Mouse (Mus musculus): ENCODE measurements around the gene Eif2s2.
"Not testable (repeated sequence)": the region's sequence is repeated elsewhere in the genome, so short reads cannot be mapped to it uniquely, and the experiment has no call there.

Gene Eif2s2

GRCm38 (mm10) chr2:154892201-154893044 is at the start of gene Eif2s2:
Gene Eif2s2, minus strand, starts transcription at chr2:154892935.
- peak; percentile 97 for DNase-seq

- no peak for DNase-seq
Measured at GRCm38 (mm10) chr2:154941952-154942351, 49.2 kb upstream of the Eif2s2 start.

GRCm38 (mm10) chr2:154937547-154938390 is 45.0 kb upstream of the Eif2s2 start:
- no peak for DNase-seq

GRCm38 (mm10) chr2:154936536-154937155 is 43.9 kb upstream of the Eif2s2 start:
- DNase-seq: no peak

GRCm38 (mm10) chr2:154936106-154936505 is 43.4 kb upstream of the Eif2s2 start:
- DNase-seq: no peak

- DNase-seq: no peak
Measured at GRCm38 (mm10) chr2:154933884-154934283, 41.1 kb upstream of the Eif2s2 start.

GRCm38 (mm10) chr2:154928298-154928697 is 35.6 kb upstream of the Eif2s2 start:
- no peak for DNase-seq

GRCm38 (mm10) chr2:154926843-154927242 is 34.1 kb upstream of the Eif2s2 start:
- no peak for DNase-seq

GRCm38 (mm10) chr2:154925411-154926031 is 32.8 kb upstream of the Eif2s2 start:
- no peak for DNase-seq

GRCm38 (mm10) chr2:154922134-154922533 is 29.4 kb upstream of the Eif2s2 start:
- not testable (repeated sequence) for DNase-seq

- no peak for DNase-seq
Measured at GRCm38 (mm10) chr2:154920896-154921295, 28.2 kb upstream of the Eif2s2 start.

GRCm38 (mm10) chr2:154917866-154918641 is 25.3 kb upstream of the Eif2s2 start:
- no peak for DNase-seq

GRCm38 (mm10) chr2:154916547-154916946 is 23.8 kb upstream of the Eif2s2 start:
- DNase-seq: peak; percentile 18

- DNase-seq: no peak
Measured at GRCm38 (mm10) chr2:154915922-154916541, 23.3 kb upstream of the Eif2s2 start.

- no peak for DNase-seq
Measured at GRCm38 (mm10) chr2:154909789-154910188, 17.1 kb upstream of the Eif2s2 start.

GRCm38 (mm10) chr2:154908223-154908622 is 15.5 kb upstream of the Eif2s2 start:
- DNase-seq: not testable (repeated sequence)

GRCm38 (mm10) chr2:154905796-154906195 is 13.1 kb upstream of the Eif2s2 start:
- DNase-seq: no peak

- DNase-seq: no peak
Measured at GRCm38 (mm10) chr2:154902111-154902510, 9.4 kb upstream of the Eif2s2 start.

- not testable (repeated sequence) for DNase-seq
Measured at GRCm38 (mm10) chr2:154899412-154899811, 6.7 kb upstream of the Eif2s2 start.

- DNase-seq: not testable (repeated sequence)
Measured at GRCm38 (mm10) chr2:154899004-154899403, 6.3 kb upstream of the Eif2s2 start.

- no peak for DNase-seq
Measured at GRCm38 (mm10) chr2:154893548-154893947, 813 bp upstream of the Eif2s2 start.

GRCm38 (mm10) chr2:154893045-154893385 is 280 bp upstream of the Eif2s2 start:
- no peak for DNase-seq

All from lung, postnatal 36 days (tissue).